12 mouse cellular contexts compared by ENCODE assay signal in genomic region chr11:11714676-11715075, GRCm38 (mm10).
"Had no signal": no experiment of that assay in that cellular context is flagged by ENCODE, and none has a peak within 500 bp of the region (broad histone marks: within the 10 kb centered on the region; RNA-seq: fewer than 3 reads in every experiment).

No protein-coding gene starts in this region.

- H3K27ac ChIP-seq: limb, embryonic 13.5 days; liver, embryonic 14.5 days; macrophage; midbrain, embryonic 13.5 days had no signal

- H3K9ac ChIP-seq: limb, embryonic 13.5 days; liver, embryonic 14.5 days; lung, embryonic 14.5 days; midbrain, embryonic 13.5 days had no signal

- H3K4me1 ChIP-seq: limb, embryonic 13.5 days; midbrain, embryonic 13.5 days had no signal

- H3K4me2 ChIP-seq: limb, embryonic 13.5 days; lung, embryonic 14.5 days; midbrain, embryonic 13.5 days had no signal

- DNase-seq: kidney, adult 8-10 months; kidney, postnatal 25 days; lung, embryonic 14.5 days; lung, postnatal 14 days; right cerebral cortex, adult 18-20 months; right cerebral cortex, postnatal 25 days; thymus, adult 18-20 months had no signal

- H3K36me3 ChIP-seq: limb, embryonic 13.5 days; midbrain, embryonic 13.5 days had no signal

- H3K9me3 ChIP-seq: limb, embryonic 13.5 days; midbrain, embryonic 13.5 days had no signal

- ATAC-seq: intestine, embryonic 16.5 days; midbrain, embryonic 13.5 days had no signal

- H3K27me3 ChIP-seq: limb, embryonic 13.5 days; midbrain, embryonic 13.5 days had no signal

- H3K4me3 ChIP-seq: limb, embryonic 13.5 days; midbrain, embryonic 13.5 days had no signal
